Mouse (Mus musculus) heart, postnatal 0 days (tissue): ENCODE measurements around the gene Cnot10. TPM values are rescaled to one million over a fixed set of nuclear protein-coding genes. Genes with fewer than 3 reads are reported as not detected.

Source experiments
- ATAC-seq: fragments of 200-750 bp; cut with Nextera tagmentation; 2 replicates; pipeline ENCODE4 v1.8.0; 2017; ENCODE audit warnings: low read depth, moderate number of reproducible peaks, moderate library complexity; ENCODE audit not compliant: insufficient read depth
- DNase-seq: peaks from one replicate; pipeline ENCODE4 v3.0.0-alpha.2; 2016; ENCODE audit warnings: low spot score
- H3K27ac ChIP-seq: fragments of 300-500 bp; sonication (generic); 2 replicates; pipeline ENCODE4 v1.5.1; 2014; ENCODE audit warnings: low read depth, mild to moderate bottlenecking
- H3K27me3 ChIP-seq: fragments of 300-500 bp; sonication (generic); 2 replicates; pipeline ENCODE4 v1.6.1; 2014; ENCODE audit warnings: low read length, mixed read lengths; ENCODE audit not compliant: control insufficient read depth, insufficient read depth
- H3K36me3 ChIP-seq: fragments of 300-500 bp; sonication (generic); replicated peaks from 2 replicates; pipeline ENCODE4 v1.6.1; 2014; ENCODE audit warnings: low read length, mixed read lengths; ENCODE audit not compliant: control insufficient read depth, insufficient read depth
- H3K4me1 ChIP-seq: fragments of 300-500 bp; sonication (generic); 2 replicates; pipeline ENCODE4 v1.6.1; 2014; ENCODE audit warnings: antibody characterized with exemption; ENCODE audit not compliant: control insufficient read depth, insufficient read depth
- H3K4me2 ChIP-seq: fragments of 300-500 bp; sonication (generic); 2 replicates; pipeline ENCODE4 v1.6.1; 2014; ENCODE audit warnings: low read depth, mild to moderate bottlenecking, low read length, moderate library complexity
- H3K4me3 ChIP-seq: fragments of 300-500 bp; sonication (generic); 2 replicates; pipeline ENCODE4 v1.5.1; 2014; ENCODE audit warnings: low read depth, low read length
- H3K9ac ChIP-seq: fragments of 300-500 bp; sonication (generic); replicated peaks from 2 replicates; pipeline ENCODE4 v1.6.1; 2014; ENCODE audit warnings: low read depth, low read length, mixed read lengths
- H3K9me3 ChIP-seq: fragments of 300-500 bp; sonication (generic); replicated peaks from 2 replicates; pipeline ENCODE4 v1.6.1; 2016; ENCODE audit warnings: low read length; ENCODE audit not compliant: control insufficient read depth
- CTCF ChIP-seq: IDR thresholded peaks from 2 replicates; pipeline ENCODE4 v1.5.1; 2016; ENCODE audit warnings: antibody characterized with exemption, control low read depth, low read depth
- EP300 ChIP-seq: IDR thresholded peaks from 2 replicates; pipeline ENCODE4 v1.6.1; 2016; ENCODE audit warnings: antibody characterized with exemption, low read depth
- WGBS: fragments of 180-500 bp; shearing (Covaris S2); extraction: QIAGEN DNeasy Blood & Tissue Kit; methylation state at CpG from one replicate; pipeline ENCODE4 v1.1.7; 2014; 5-methylcytosine and 5-hydroxymethylcytosine counted together
- polyA plus RNA-seq: library from polyadenylated mRNA; unstranded; fragments of >200 nt; fragmentation: Nextera tagmentation; extraction: Ambion mirVana; gene quantifications from 2 replicates; pipeline ENCODE4 v1.2.1, GENCODE M21; 2015
- total RNA-seq: library from RNA; depleted of rRNA; stranded (reverse); fragments of >200 nt; gene quantifications from 2 replicates; pipeline ENCODE4 v1.2.3, GENCODE M21; 2014; ENCODE audit warnings: low replicate concordance

Gene Cnot10
- total and polyA plus RNA-seq, 2 experiments from 2014 or later, result 19.7 to 25.7 TPM

- Histone ChIP-seq H3K4me3 (no peak overlapping the region), H3K4me1 (no peaks in the 10 kb centered on the region; the same call in 1 of the 2 replicates), H3K36me3 (peaks cover 7% of the 10 kb centered on the region), H3K27me3 (no peaks in the 10 kb centered on the region), H3K9ac (no peak overlapping the region), H3K4me2 (no peak overlapping the region), H3K9me3 (no peaks in the 10 kb centered on the region), H3K27ac (no peak overlapping the region)
- DNase-seq (no peak), ATAC-seq (no peak)
- 95% methylated on average over 4 of the region's 4 CpGs for WGBS
- no peak for TF ChIP-seq EP300
- no peak for TF ChIP-seq CTCF
These were observed 3.8 kb downstream of the Cnot10 start for GRCm38 (mm10) chr9:114636150-114636549.

- H3K27ac ChIP-seq, result 0 out of 2 replicates have a peak overlapping the region, but pooled peaks have one; percentile 25
- peaks cover 27% of the 10 kb centered on the region for H3K36me3 ChIP-seq
- H3K4me2 ChIP-seq, result no peak overlapping the region
- no peaks in the 10 kb centered on the region for H3K27me3 ChIP-seq
- H3K4me3 ChIP-seq, result no peak overlapping the region
- 64% methylated on average over 4 of the region's 4 CpGs for WGBS
- no peaks in the 10 kb centered on the region for H3K9me3 ChIP-seq
- TF ChIP-seq CTCF, result no peak
- no peak for TF ChIP-seq EP300
- H3K4me1 ChIP-seq, result no peaks in the 10 kb centered on the region
- no peak for ATAC-seq
- H3K9ac ChIP-seq, result no peak overlapping the region
- DNase-seq, result peak; percentile 14
These were observed 7.7 kb downstream of the Cnot10 start for GRCm38 (mm10) chr9:114632331-114632730.

GRCm38 (mm10) chr9:114626726-114627125 lies 13.3 kb downstream of the Cnot10 start:
- DNase-seq (no peak), ATAC-seq (no peak)
- no peak for TF ChIP-seq CTCF
- no peaks in the 10 kb centered on the region for H3K9me3 ChIP-seq
- peaks cover 74% of the 10 kb centered on the region for H3K36me3 ChIP-seq
- no peak overlapping the region for H3K4me3 ChIP-seq
- H3K27me3 ChIP-seq, result no peaks in the 10 kb centered on the region
- no peak overlapping the region for H3K4me2 ChIP-seq
- 59% methylated on average over 4 of the region's 4 CpGs for WGBS
- H3K9ac ChIP-seq, result no peak overlapping the region
- H3K27ac ChIP-seq, result no peak overlapping the region
- H3K4me1 ChIP-seq, result no peaks in the 10 kb centered on the region

- Histone ChIP-seq H3K4me3 (no peak overlapping the region), H3K9me3 (no peaks in the 10 kb centered on the region), H3K27ac (no peak overlapping the region), H3K27me3 (no peaks in the 10 kb centered on the region), H3K36me3 (peaks cover 81% of the 10 kb centered on the region), H3K4me2 (no peak overlapping the region), H3K4me1 (no peaks in the 10 kb centered on the region), H3K9ac (no peak overlapping the region)
- DNase-seq, result no peak
- 83% methylated on average over 6 of the region's 6 CpGs for WGBS
- TF ChIP-seq EP300, result no peak
- TF ChIP-seq CTCF, result no peak
- ATAC-seq, result no peak
These were observed 15.8 kb downstream of the Cnot10 start for GRCm38 (mm10) chr9:114624178-114624577.

- Histone ChIP-seq H3K27ac (no peak overlapping the region), H3K9ac (no peak overlapping the region), H3K9me3 (no peaks in the 10 kb centered on the region), H3K27me3 (no peaks in the 10 kb centered on the region), H3K4me2 (no peak overlapping the region), H3K4me3 (no peak overlapping the region), H3K4me1 (no peaks in the 10 kb centered on the region), H3K36me3 (peaks cover 78% of the 10 kb centered on the region)
- DNase-seq (no peak), ATAC-seq (no peak)
- WGBS, result 85% methylated on average over 5 of the region's 5 CpGs
- no peak for TF ChIP-seq CTCF
- no peak for TF ChIP-seq EP300
These were observed 18.8 kb downstream of the Cnot10 start for GRCm38 (mm10) chr9:114621149-114621548.

- H3K4me3 ChIP-seq, result no peak overlapping the region
- WGBS, result 75% methylated on average over 9 of the region's 9 CpGs
- no peaks in the 10 kb centered on the region for H3K27me3 ChIP-seq
- H3K9ac ChIP-seq, result no peak overlapping the region
- no peaks in the 10 kb centered on the region for H3K4me1 ChIP-seq
- 0 out of 2 replicates have a peak, but pooled peaks have one; percentile 3 for TF ChIP-seq CTCF
- TF ChIP-seq EP300, result no peak
- no peak overlapping the region for H3K4me2 ChIP-seq
- H3K27ac ChIP-seq, result no peak overlapping the region
- no peaks in the 10 kb centered on the region for H3K9me3 ChIP-seq
- no peak for DNase-seq
- ATAC-seq, result no peak
- H3K36me3 ChIP-seq, result peaks cover 76% of the 10 kb centered on the region
These were observed 25.6 kb downstream of the Cnot10 start for GRCm38 (mm10) chr9:114614176-114614953.
